Comparison of ENCODE assay signal across 28 mouse cellular contexts in the genomic region with DNA sequence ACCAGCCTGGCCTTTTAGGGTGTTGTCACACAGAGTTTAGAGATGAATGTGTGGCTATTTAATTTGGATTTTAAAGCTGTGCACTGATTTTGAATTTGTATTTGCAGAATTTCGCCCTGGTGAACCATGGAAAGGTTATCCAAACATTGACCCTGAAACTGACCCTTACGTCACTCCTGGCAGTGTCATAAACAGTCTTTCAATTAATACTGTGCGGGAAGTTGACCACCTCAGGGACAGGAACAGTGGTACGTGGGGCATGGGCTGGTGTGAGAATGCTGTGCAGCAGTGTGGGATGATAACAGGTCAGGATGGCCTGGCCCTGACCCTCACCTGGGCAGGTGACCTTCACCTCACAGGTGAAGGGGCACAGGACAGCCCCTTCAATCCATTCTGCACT. TPM values are rescaled to one million over a fixed set of nuclear protein-coding genes. Genes with fewer than 3 reads are reported as not detected.
DNase-seq lines count a peak whose midpoint lies in the region; ATAC-seq and TF ChIP-seq lines count a peak whose summit lies in the region.
"Had no signal": no experiment of that assay in that cellular context is flagged by ENCODE, and none has a peak within 500 bp of the region (broad histone marks: within the 10 kb centered on the region; RNA-seq: fewer than 3 reads in every experiment).

No protein-coding gene starts in this region.

- no peak overlapping the region for H3K4me3 ChIP-seq in intestine, postnatal 0 days (ENCODE audit: low read depth, low read length)
- no peak overlapping the region for H3K4me3 ChIP-seq in intestine, embryonic 16.5 days (ENCODE audit: low read length)
- H3K4me3 ChIP-seq in megakaryocyte, embryonic 14.5 days (replicated peaks) = peak overlapping the region; percentile 21
- H3K4me3 ChIP-seq in liver, postnatal 0 days (ENCODE audit: low read depth, low read length) = no peak overlapping the region
- H3K4me3 ChIP-seq: embryonic facial prominence, embryonic 10.5 days; embryonic facial prominence, embryonic 13.5 days; erythroblast, embryonic 14.5 days; forebrain, embryonic 12.5 days; forebrain, embryonic 15.5 days; hindbrain, embryonic 15.5 days had no signal

- TF ChIP-seq CTCF in intestine, postnatal 0 days (IDR thresholded peaks at IDR 0.05; ENCODE audit: low read depth) = no peak
- TF ChIP-seq CTCF in liver, postnatal 0 days (IDR thresholded peaks at IDR 0.05; ENCODE audit: low read depth) = no peak

- H3K4me1 ChIP-seq in intestine, postnatal 0 days (replicated peaks; ENCODE audit: control insufficient read depth, insufficient read depth, low read length) = no peaks in the 10 kb centered on the region
- H3K4me1 ChIP-seq in intestine, embryonic 16.5 days (ENCODE audit: control insufficient read depth, insufficient read depth, low read length) = no peaks in the 10 kb centered on the region
- H3K4me1 ChIP-seq in megakaryocyte, embryonic 14.5 days = peaks cover 16% of the 10 kb centered on the region
- no peaks in the 10 kb centered on the region; the same call in 1 of the 2 replicates for H3K4me1 ChIP-seq in liver, postnatal 0 days (ENCODE audit: insufficient read depth)
- H3K4me1 ChIP-seq: embryonic facial prominence, embryonic 10.5 days; embryonic facial prominence, embryonic 13.5 days; forebrain, embryonic 12.5 days; forebrain, embryonic 15.5 days; hindbrain, embryonic 15.5 days had no signal

- 56% methylated on average over 4 of the region's 4 CpGs for WGBS in intestine, postnatal 0 days
- 57% methylated on average over 4 of the region's 4 CpGs for WGBS in intestine, embryonic 16.5 days
- WGBS in liver, postnatal 0 days (ENCODE audit: insufficient replicate concordance) = 73% methylated on average over 4 of the region's 4 CpGs

- H3K9ac ChIP-seq in intestine, postnatal 0 days (ENCODE audit: low read depth, low read length) = no peak overlapping the region
- no peak overlapping the region for H3K9ac ChIP-seq in intestine, embryonic 16.5 days (ENCODE audit: low read depth, low read length)
- H3K9ac ChIP-seq in liver, postnatal 0 days (replicated peaks) = no peak overlapping the region
- H3K9ac ChIP-seq: embryonic facial prominence, embryonic 13.5 days; forebrain, embryonic 12.5 days; forebrain, embryonic 15.5 days; hindbrain, embryonic 15.5 days had no signal

- no peak for DNase-seq in liver, postnatal 0 days
- DNase-seq in gastrocnemius, postnatal 25 days = no peak
- no peak for DNase-seq in cerebellum, postnatal 10 days
- DNase-seq: adrenal gland, postnatal 14 days; B cell, adult 2 months; cerebellum, adult 11 months; cerebellum, adult 2 months; cerebellum, adult 9-11 months; embryo, embryonic 11 days; gastrocnemius, postnatal 36 days; heart, postnatal 36 days had no signal

- H3K36me3 ChIP-seq in intestine, postnatal 0 days (ENCODE audit: control insufficient read depth, insufficient read depth) = peaks cover 88% of the 10 kb centered on the region
- peaks cover 27% of the 10 kb centered on the region for H3K36me3 ChIP-seq in intestine, embryonic 16.5 days (ENCODE audit: control insufficient read depth, insufficient read depth, low read length)
- H3K36me3 ChIP-seq in megakaryocyte, embryonic 14.5 days (replicated peaks; ENCODE audit: low read length) = peaks cover 100% of the 10 kb centered on the region
- peaks cover 87% of the 10 kb centered on the region for H3K36me3 ChIP-seq in liver, postnatal 0 days (replicated peaks; ENCODE audit: insufficient read depth, low read length)

- TF ChIP-seq EP300 in liver, postnatal 0 days (IDR thresholded peaks at IDR 0.05; ENCODE audit: low read depth) = no peak

- H3K9me3 ChIP-seq in intestine, postnatal 0 days (ENCODE audit: control insufficient read depth) = no peaks in the 10 kb centered on the region
- H3K9me3 ChIP-seq in intestine, embryonic 16.5 days (ENCODE audit: control insufficient read depth, low read length) = no peaks in the 10 kb centered on the region
- no peaks in the 10 kb centered on the region for H3K9me3 ChIP-seq in megakaryocyte, embryonic 14.5 days
- no peaks in the 10 kb centered on the region for H3K9me3 ChIP-seq in liver, postnatal 0 days (ENCODE audit: low read length)
- H3K9me3 ChIP-seq: embryonic facial prominence, embryonic 10.5 days; embryonic facial prominence, embryonic 13.5 days; forebrain, embryonic 12.5 days; forebrain, embryonic 15.5 days; G1E; hindbrain, embryonic 15.5 days had no signal

- peak overlapping the region; percentile 15; the same call in 1 of the 2 replicates for H3K27ac ChIP-seq in intestine, postnatal 0 days (ENCODE audit: low read depth, low read length)
- H3K27ac ChIP-seq in intestine, embryonic 16.5 days (ENCODE audit: low read length) = no peak overlapping the region
- 0 out of 2 replicates have a peak overlapping the region, but pooled peaks have one; percentile 44 for H3K27ac ChIP-seq in liver, postnatal 0 days (ENCODE audit: low read depth)
- H3K27ac ChIP-seq: embryonic facial prominence, embryonic 10.5 days; embryonic facial prominence, embryonic 13.5 days; forebrain, embryonic 12.5 days; forebrain, embryonic 15.5 days; hindbrain, embryonic 15.5 days had no signal

- H3K4me2 ChIP-seq in intestine, postnatal 0 days (replicated peaks; ENCODE audit: low read depth) = no peak overlapping the region
- H3K4me2 ChIP-seq in intestine, embryonic 16.5 days (ENCODE audit: low read depth, low read length) = no peak overlapping the region
- H3K4me2 ChIP-seq in liver, postnatal 0 days (ENCODE audit: low read depth, low read length) = no peak overlapping the region
- H3K4me2 ChIP-seq: embryonic facial prominence, embryonic 13.5 days; forebrain, embryonic 12.5 days; forebrain, embryonic 15.5 days; heart, embryonic 11.5 days; hindbrain, embryonic 15.5 days had no signal

- H3K27me3 ChIP-seq in intestine, postnatal 0 days (replicated peaks; ENCODE audit: control insufficient read depth, insufficient read depth, low read length) = no peaks in the 10 kb centered on the region
- no peaks in the 10 kb centered on the region for H3K27me3 ChIP-seq in intestine, embryonic 16.5 days (replicated peaks; ENCODE audit: control insufficient read depth, insufficient read depth, low read length)
- H3K27me3 ChIP-seq in megakaryocyte, embryonic 14.5 days (replicated peaks) = no peaks in the 10 kb centered on the region
- H3K27me3 ChIP-seq in liver, postnatal 0 days (ENCODE audit: insufficient read depth, low read length) = no peaks in the 10 kb centered on the region
- H3K27me3 ChIP-seq: CH12.LX; embryonic facial prominence, embryonic 13.5 days; forebrain, embryonic 12.5 days; forebrain, embryonic 15.5 days; hindbrain, embryonic 15.5 days; Patski had no signal

- ATAC-seq in intestine, postnatal 0 days = no peak; the same call in 1 of the 2 replicates
- no peak for ATAC-seq in intestine, embryonic 16.5 days
- ATAC-seq in megakaryocyte, adult 5-6 weeks (ENCODE audit: poor library complexity, severe bottlenecking) = no peak
- ATAC-seq in liver, postnatal 0 days = peak; percentile 73
- ATAC-seq: forebrain, embryonic 15.5 days; Patski had no signal

RNA-seq across cellular contexts. Expression of a gene that starts 27.3 kb away (rescaled TPM):
- 25.1 and 29.0 TPM in 2 replicates for polyA plus RNA-seq in intestine, postnatal 0 days (2015; fragmentation: Nextera tagmentation; extraction: Ambion mirVana)
- polyA plus RNA-seq in intestine, embryonic 16.5 days (2015; fragmentation: Nextera tagmentation; extraction: Ambion mirVana) = 25.3 and 39.3 TPM in 2 replicates
- not detected in 2 replicates for polyA plus RNA-seq in megakaryocyte, embryonic 14.5 days (2012; ENCODE audit: insufficient read depth, low replicate concordance)
- 0.11 and 1.5 TPM in 2 replicates for total RNA-seq in megakaryocyte, adult 5-6 weeks (2015)
- total RNA-seq in megakaryocyte, adult 5-6 weeks (2017) = 0.48 and 15.2 TPM in 2 replicates
- 0.27 and 0.28 TPM in 2 replicates for polyA plus RNA-seq in liver, postnatal 0 days (2015; fragmentation: Nextera tagmentation; extraction: Ambion mirVana)
- not detected for total RNA-seq in gastrocnemius, postnatal 25 days (2021)
- total RNA-seq: adrenal gland, adult 2 months; adrenal gland, postnatal 14 days; G1E; gastrocnemius, adult 8-10 months; gastrocnemius, postnatal 36 days; heart, adult 8-10 months; heart, postnatal 36 days had no signal
- polyA plus RNA-seq: adrenal gland, adult 2 months; embryonic facial prominence, embryonic 13.5 days; erythroblast, embryonic 14.5 days; G1E; heart, embryonic 11.5 days; Patski had no signal

Comparison
In these comparisons a context has a peak if more than half of its experiments do, and no peak if none do; other contexts are left out.
1. RNA of a gene that starts 27.3 kb away (polyA plus RNA-seq): 25.3 to 39.3 TPM in intestine, embryonic 16.5 days and 25.1 to 29.0 TPM in intestine, postnatal 0 days; 0.27 to 0.28 TPM in liver, postnatal 0 days and not detected in megakaryocyte, embryonic 14.5 days; every median in the first group is over 10 times any median in the second.